Mouse (Mus musculus) ES-E14 (cell line): ENCODE measurements at regions not wholly inside any gene's neighbourhood (a gene's known extent, or its start where the extent isn't known, plus 50 kb on each side); places are given as distances from the start of the nearest gene placed in this dataset.

Experiments used
- HCFC1 ChIP-seq: IDR thresholded peaks from 2 replicates; pipeline ENCODE4 v1.6.1; 2012; ENCODE audit warnings: low read length, inconsistent platforms, borderline replicate concordance; ENCODE audit not compliant: insufficient read depth
- MAFK ChIP-seq: IDR thresholded peaks from 2 replicates; pipeline ENCODE4 v1.6.1; 2014; ENCODE audit warnings: mild to moderate bottlenecking, low read depth, low read length, inconsistent platforms; ENCODE audit not compliant: insufficient read depth
- ZC3H11A ChIP-seq: IDR thresholded peaks from 2 replicates; pipeline ENCODE4 v1.6.1; 2012; ENCODE audit warnings: low read depth, mild to moderate bottlenecking, inconsistent platforms, low read length, borderline replicate concordance
- ZNF384 ChIP-seq: IDR thresholded peaks from 2 replicates; pipeline ENCODE4 v1.6.1; 2012; ENCODE audit warnings: low read depth, low read length, inconsistent platforms

- TF ChIP-seq MAFK = no peak
- no peak for TF ChIP-seq ZNF384
- no peak for TF ChIP-seq ZC3H11A
- no peak for TF ChIP-seq HCFC1
Observed at GRCm38 (mm10) chr7:73191388-73192278, 183.7 kb upstream of the Rgma start.
